Mouse (Mus musculus): ENCODE measurements around the gene Rin2. TPM values are rescaled to one million over a fixed set of nuclear protein-coding genes. Genes with fewer than 3 reads are reported as not detected.

The Rin2 gene
- total and polyA plus RNA-seq, 3 experiments, result 0.05 to 0.10 (median 0.08) TPM

GRCm38 (mm10) chr2:145822013-145822782, 147.2 kb downstream of the Rin2 start:
- in situ Hi-C loops (cut with MboI; ENCODE audit: low pct_ligation_motif_present, low pct_unique_long_range_greater_than_20kb, low sequenced_read_pairs) (no loop called here), dilution Hi-C loops (cut with MboI; ENCODE audit: extremely low pct_ligation_motif_present, extremely low pct_unique_long_range_greater_than_20kb, low sequenced_read_pairs) (no loop called here)
- Histone ChIP-seq H3K4me1 (ENCODE audit: control insufficient read depth in 1 of 2, insufficient read depth in 2 of 2) (peaks cover 3 to 4% of the 10 kb centered on the region in 2 experiments; a peak in 1 of 4 replicates), H3K4me3 (replicated peaks in 1 of 3; ENCODE audit: low read depth in 2 of 3, low read length in 2 of 3, poor library complexity in 1 of 3) (no peak overlapping the region), H3K9ac (ENCODE audit: insufficient read depth, low read depth) (no peak overlapping the region), H3K36me3 (replicated peaks in 1 of 2; ENCODE audit: control insufficient read depth in 1 of 2, insufficient read depth in 1 of 2, low read length in 1 of 2) (no peaks in the 10 kb centered on the region), H3K27me3 (replicated peaks) (no peaks in the 10 kb centered on the region), H3K27ac (ENCODE audit: insufficient read depth, low read depth) (no peak overlapping the region), H3K4me2 (ENCODE audit: insufficient read depth, low read depth, poor library complexity, severe bottlenecking) (peak overlapping the region; percentile 6; the same call in 1 of the 2 replicates), H3K9me3 (replicated peaks; ENCODE audit: low read length) (no peaks in the 10 kb centered on the region), H3K79me2 (replicated peaks; ENCODE audit: control insufficient read depth, extremely low read depth, insufficient read depth, poor library complexity, severe bottlenecking) (no peaks in the 10 kb centered on the region)
- TF ChIP-seq MAX (IDR thresholded peaks at IDR 0.05; ENCODE audit: low read length), result no peak
- no peak for TF ChIP-seq MAZ (IDR thresholded peaks at IDR 0.05; ENCODE audit: low read depth, low read length)
- no peak for TF ChIP-seq ELF1 (IDR thresholded peaks at IDR 0.05; ENCODE audit: low read depth, low read length)
- TF ChIP-seq ZNF384 (IDR thresholded peaks at IDR 0.05; ENCODE audit: low read depth, low read length), result no peak
- TF ChIP-seq GABPA (IDR thresholded peaks at IDR 0.05; ENCODE audit: insufficient replicate concordance, low read depth, low read length), result no peak
- TF ChIP-seq PAX5 (IDR thresholded peaks at IDR 0.05; ENCODE audit: low read length), result no peak
- TF ChIP-seq TBP (conservative IDR thresholded peaks at IDR 0.05; ENCODE audit: low read depth, low read length), result no peak
- no peak for TF ChIP-seq IRF4 (IDR thresholded peaks at IDR 0.05; ENCODE audit: low read depth, low read length)
- TF ChIP-seq USF1 (IDR thresholded peaks at IDR 0.05; ENCODE audit: low read depth, low read length), result no peak
- no peak for TF ChIP-seq ZC3H11A (IDR thresholded peaks at IDR 0.05; ENCODE audit: low read depth, low read length)
- TF ChIP-seq NELFE (IDR thresholded peaks at IDR 0.05; ENCODE audit: low read depth, low read length), result no peak
- no peak for TF ChIP-seq SIN3A (IDR thresholded peaks at IDR 0.05; ENCODE audit: low read length)
- TF ChIP-seq MXI1 (IDR thresholded peaks at IDR 0.05; ENCODE audit: low read depth, low read length), result no peak
- no peak for TF ChIP-seq EP300 (IDR thresholded peaks at IDR 0.05; ENCODE audit: low read length)
- TF ChIP-seq MEF2A (IDR thresholded peaks at IDR 0.05; ENCODE audit: borderline replicate concordance, low read depth, low read length), result no peak
- TF ChIP-seq ZKSCAN1 (IDR thresholded peaks at IDR 0.05; ENCODE audit: borderline replicate concordance, low read depth, low read length), result no peak
- DNase-seq (ENCODE audit: extremely low read depth), result no peak

- no peak overlapping the region for H3K4me2 ChIP-seq (ENCODE audit: insufficient read depth, low read depth, poor library complexity, severe bottlenecking)
- no peak for DNase-seq (ENCODE audit: extremely low read depth)
- H3K27ac ChIP-seq (ENCODE audit: insufficient read depth, low read depth), result no peak overlapping the region
Measured at GRCm38 (mm10) chr2:145822783-145823729, 148.0 kb downstream of the Rin2 start.

More at GRCm38 (mm10) chr2:145822783-145823729, 148.0 kb downstream of the Rin2 start:
- dilution Hi-C loops (cut with MboI; ENCODE audit: extremely low pct_ligation_motif_present, extremely low pct_unique_long_range_greater_than_20kb, low sequenced_read_pairs), result no loop called here
- H3K79me2 ChIP-seq (replicated peaks; ENCODE audit: control insufficient read depth, extremely low read depth, insufficient read depth, poor library complexity, severe bottlenecking), result no peaks in the 10 kb centered on the region
- no peaks in the 10 kb centered on the region for H3K9me3 ChIP-seq (replicated peaks; ENCODE audit: low read length)
- peaks cover 3 to 4% of the 10 kb centered on the region in 2 experiments; a peak in 1 of 4 replicates for H3K4me1 ChIP-seq (ENCODE audit: control insufficient read depth in 1 of 2, insufficient read depth in 2 of 2)
- no peak overlapping the region for H3K9ac ChIP-seq (ENCODE audit: insufficient read depth, low read depth)
- no peaks in the 10 kb centered on the region for H3K36me3 ChIP-seq (replicated peaks in 1 of 2; ENCODE audit: control insufficient read depth in 1 of 2, insufficient read depth in 1 of 2, low read length in 1 of 2)
- H3K4me3 ChIP-seq (replicated peaks in 1 of 3; ENCODE audit: low read depth in 2 of 3, low read length in 2 of 3, poor library complexity in 1 of 3), result no peak overlapping the region
- in situ Hi-C loops (cut with MboI; ENCODE audit: low pct_ligation_motif_present, low pct_unique_long_range_greater_than_20kb, low sequenced_read_pairs), result no loop called here
- H3K27me3 ChIP-seq (replicated peaks), result no peaks in the 10 kb centered on the region
- TF ChIP-seq IRF4 (IDR thresholded peaks at IDR 0.05; ENCODE audit: low read depth, low read length) (no peak), JUN (IDR thresholded peaks at IDR 0.05; ENCODE audit: insufficient read depth, low read depth, low read length) (no peak), SIN3A (IDR thresholded peaks at IDR 0.05; ENCODE audit: low read length) (no peak), MAX (IDR thresholded peaks at IDR 0.05; ENCODE audit: low read length) (no peak), ZKSCAN1 (IDR thresholded peaks at IDR 0.05; ENCODE audit: borderline replicate concordance, low read depth, low read length) (no peak), ZC3H11A (IDR thresholded peaks at IDR 0.05; ENCODE audit: low read depth, low read length) (no peak), HCFC1 (IDR thresholded peaks at IDR 0.05; ENCODE audit: low read depth, low read length) (no peak), TCF12 (IDR thresholded peaks at IDR 0.05; ENCODE audit: low read depth, low read length) (no peak), USF1 (IDR thresholded peaks at IDR 0.05; ENCODE audit: low read depth, low read length) (no peak), CHD2 (IDR thresholded peaks at IDR 0.05; ENCODE audit: low read length) (no peak)
